Mouse (Mus musculus): Measurements from ENCODE around the gene Irf2bpl. TPM values are rescaled to one million over a fixed set of nuclear protein-coding genes. Genes with fewer than 3 reads are reported as not detected.

Gene Irf2bpl
- total and polyA plus RNA-seq, 3 experiments, result 6.9 to 8.0 TPM; not detected in 1

DNA sequence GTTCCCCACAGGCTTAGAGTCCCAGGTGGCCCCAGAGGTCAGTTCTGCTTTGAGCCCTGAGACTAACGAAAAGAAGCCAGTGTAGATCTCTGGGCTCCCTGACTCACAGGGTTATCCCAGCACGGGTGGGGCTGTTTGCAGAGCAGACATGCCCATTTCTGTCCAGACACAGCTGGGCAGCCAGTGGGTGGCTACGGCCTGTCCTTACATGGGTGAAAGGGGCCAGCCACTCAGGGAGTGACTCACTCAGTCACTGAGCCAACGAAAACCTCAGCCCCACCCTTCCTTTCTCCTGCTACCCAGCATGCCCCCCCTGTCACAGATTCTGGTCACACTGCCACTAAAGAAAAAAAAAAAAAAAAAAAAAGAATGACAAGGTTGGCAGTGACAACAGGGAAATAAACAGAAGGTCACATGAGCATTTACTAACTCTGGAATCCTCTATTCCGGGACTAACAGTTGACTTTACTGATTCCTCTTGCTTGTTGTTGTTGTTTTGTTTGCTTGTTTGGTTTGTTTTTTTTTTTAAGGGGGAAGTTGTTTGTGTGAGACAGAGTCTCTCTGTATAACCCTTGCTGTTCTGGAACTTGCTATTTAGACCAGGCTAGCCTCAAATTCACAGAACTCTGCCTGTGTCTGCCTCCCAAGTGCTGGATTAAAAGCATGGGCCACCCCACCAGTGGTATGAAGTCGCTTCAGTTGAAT is 50.7 kb downstream of the Irf2bpl start (continued):
- TF ChIP-seq ZNF384 (IDR thresholded peaks at IDR 0.05; ENCODE audit: low read depth, low read length) (peak; percentile 98), KAT2A (conservative IDR thresholded peaks at IDR 0.05; ENCODE audit: low read depth, low read length) (no peak), RAD21 (IDR thresholded peaks at IDR 0.05; ENCODE audit: low read depth, low read length) (no peak)

DNA sequence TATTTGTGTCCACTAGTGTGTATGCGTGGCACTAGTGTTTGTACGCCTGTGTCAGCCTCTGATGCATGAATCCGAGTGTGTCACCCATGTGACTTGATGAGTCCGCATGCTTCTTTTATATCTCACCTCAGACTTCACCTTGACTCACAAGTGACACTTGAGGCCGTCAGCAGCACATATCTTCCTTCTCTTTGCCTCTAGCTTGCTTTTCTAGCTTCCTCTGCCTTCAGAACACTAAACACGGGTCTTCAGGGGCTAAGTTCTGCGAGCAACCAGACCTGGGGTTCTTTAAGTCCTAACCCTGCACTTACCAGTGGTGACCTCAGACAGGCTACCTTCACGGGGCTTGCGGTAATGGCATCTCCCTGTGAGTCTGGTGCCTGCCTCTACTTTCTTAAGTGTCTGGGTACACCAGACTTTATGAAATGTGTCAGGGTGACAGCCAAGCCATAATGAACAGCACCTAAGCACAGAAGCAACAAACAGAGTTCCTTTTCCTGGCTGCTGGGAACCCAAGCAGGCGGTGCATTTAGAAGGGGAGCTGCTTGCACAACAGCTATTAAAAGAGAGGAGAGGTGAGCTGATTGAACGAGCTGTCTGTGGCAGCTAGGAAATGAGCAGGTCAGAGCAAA is 51.9 kb downstream of the Irf2bpl start:
- Histone ChIP-seq H3K9ac (ENCODE audit: control insufficient read depth, low read depth, low read length, poor library complexity, severe bottlenecking) (0 out of 2 replicates have a peak overlapping the region, but pooled peaks have one; percentile 50), H3K9me3 (replicated peaks; ENCODE audit: insufficient read depth, low read length) (no peaks in the 10 kb centered on the region), H3K4me1 (ENCODE audit: control insufficient read depth in 1 of 2, insufficient read depth in 2 of 2, low read length in 2 of 2) (peaks cover 23 to 45% of the 10 kb centered on the region in 2 experiments), H3K27me3 (ENCODE audit: control insufficient read depth in 1 of 2, insufficient read depth in 2 of 2, low read length in 2 of 2) (no peaks in the 10 kb centered on the region), H3K27ac (ENCODE audit: control insufficient read depth, low read depth, low read length) (peak overlapping the region; percentile 98), H3K4me3 (ENCODE audit: control insufficient read depth in 1 of 2, insufficient read depth in 1 of 2, low read depth in 2 of 2, low read length in 2 of 2) (no peak overlapping the region), H3K36me3 (ENCODE audit: control insufficient read depth in 1 of 2, insufficient read depth in 2 of 2, low read length in 2 of 2) (peaks cover 0 to 32% of the 10 kb centered on the region in 2 experiments; a peak in 2 of 4 replicates), H3K79me2 (ENCODE audit: control insufficient read depth, insufficient read depth, low read length, poor library complexity) (no peaks in the 10 kb centered on the region)
- DNase-seq (ENCODE audit: low read depth, low spot score), result no peak
- TF ChIP-seq CHD1 (IDR thresholded peaks at IDR 0.05; ENCODE audit: low read depth, low read length), result no peak
- no peak for TF ChIP-seq JUND (IDR thresholded peaks at IDR 0.05; ENCODE audit: low read depth, low read length)
- no peak for TF ChIP-seq ZC3H11A (IDR thresholded peaks at IDR 0.05; ENCODE audit: low read depth, low read length)
- no peak for TF ChIP-seq CHD2 (IDR thresholded peaks at IDR 0.05; ENCODE audit: low read length)
- no peak for TF ChIP-seq ELF1 (IDR thresholded peaks at IDR 0.05; ENCODE audit: low read depth, low read length)
- no peak for TF ChIP-seq CTCF (IDR thresholded peaks at IDR 0.05 in 2 of 3, conservative IDR thresholded peaks at IDR 0.05 in 1 of 3; ENCODE audit: control insufficient read depth in 1 of 3, insufficient read depth in 1 of 3, low read depth in 2 of 3, low read length in 3 of 3, poor library complexity in 1 of 3, severe bottlenecking in 1 of 3)

DNA sequence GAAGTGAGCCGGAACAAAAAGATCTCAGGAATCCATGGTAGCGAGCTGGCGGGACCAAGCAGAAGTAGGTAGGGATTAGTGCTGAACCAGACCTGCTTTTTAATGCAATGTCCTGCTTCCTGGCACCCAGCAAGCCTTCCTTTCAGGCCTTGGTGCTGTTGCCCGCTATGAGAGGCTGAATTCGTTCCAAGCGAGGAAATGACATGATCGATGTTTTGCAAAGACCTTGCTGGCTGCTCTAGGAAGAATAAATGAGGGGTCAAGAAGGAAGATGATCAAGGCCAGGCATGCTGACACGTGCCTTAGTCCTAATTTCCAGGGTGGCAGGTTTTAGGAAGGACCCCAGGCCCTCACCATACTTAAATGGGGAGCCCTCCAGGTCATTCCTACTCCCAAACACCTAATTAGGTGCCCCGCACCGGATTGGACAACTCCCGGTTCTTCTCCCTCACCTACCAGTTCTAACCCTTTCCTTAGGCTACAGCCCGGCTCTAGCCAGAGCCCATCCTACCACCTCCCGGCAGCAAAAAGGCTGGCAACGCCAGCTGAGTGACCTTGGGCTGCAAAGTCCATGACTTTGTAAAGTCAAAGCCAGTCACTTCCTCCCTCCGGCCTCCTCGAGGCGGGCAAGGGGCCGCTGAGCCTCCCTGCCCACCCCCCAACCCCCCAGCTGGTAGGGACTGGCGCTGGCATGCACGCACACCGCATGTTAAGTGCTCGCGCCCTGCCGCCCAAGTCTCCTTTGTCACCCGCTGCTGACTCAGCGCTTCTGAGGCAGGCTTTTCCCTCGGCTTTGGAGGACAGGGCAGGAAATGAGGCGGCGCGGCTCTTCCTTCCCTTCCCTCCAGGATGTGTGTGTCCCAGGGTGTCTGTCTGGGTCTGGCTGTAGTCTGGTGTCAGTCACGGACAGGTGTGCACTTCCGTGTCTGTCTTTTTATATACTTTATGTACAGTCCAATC is 52.7 kb downstream of the Irf2bpl start:
- H3K27ac ChIP-seq (ENCODE audit: control insufficient read depth, low read depth, low read length), result no peak overlapping the region
- no peak overlapping the region for H3K4me3 ChIP-seq (ENCODE audit: control insufficient read depth in 1 of 2, insufficient read depth in 1 of 2, low read depth in 2 of 2, low read length in 2 of 2)
- H3K9me3 ChIP-seq (replicated peaks; ENCODE audit: insufficient read depth, low read length), result no peaks in the 10 kb centered on the region
- DNase-seq (ENCODE audit: low read depth, low spot score), result no peak
- H3K36me3 ChIP-seq (ENCODE audit: control insufficient read depth in 1 of 2, insufficient read depth in 2 of 2, low read length in 2 of 2), result peaks cover 0 to 29% of the 10 kb centered on the region in 2 experiments; a peak in 2 of 4 replicates
- no peaks in the 10 kb centered on the region for H3K27me3 ChIP-seq (ENCODE audit: control insufficient read depth in 1 of 2, insufficient read depth in 2 of 2, low read length in 2 of 2)
- TF ChIP-seq MAFK (IDR thresholded peaks at IDR 0.05; ENCODE audit: borderline replicate concordance, low read depth, low read length), result peak; percentile 92
- no peak for TF ChIP-seq TAL1 (IDR thresholded peaks at IDR 0.05; ENCODE audit: low read length)
- no peaks in the 10 kb centered on the region for H3K79me2 ChIP-seq (ENCODE audit: control insufficient read depth, insufficient read depth, low read length, poor library complexity)
- no peak overlapping the region for H3K9ac ChIP-seq (ENCODE audit: control insufficient read depth, low read depth, low read length, poor library complexity, severe bottlenecking)
- H3K4me1 ChIP-seq (ENCODE audit: control insufficient read depth in 1 of 2, insufficient read depth in 2 of 2, low read length in 2 of 2), result peaks cover 23 to 46% of the 10 kb centered on the region in 2 experiments

Other genes starting within 250 kb of the Irf2bpl start
- gene Vash1, start 206.1 kb downstream of the Irf2bpl start, total RNA-seq (2012; rRNA removed), result 0.33 and 0.39 TPM in 2 replicates
- gene Vash1, start 206.1 kb downstream of the Irf2bpl start, polyA plus RNA-seq (2012; ENCODE audit: insufficient read depth in 1 of 2, insufficient read length in 2 of 2, low read depth in 1 of 2, low replicate concordance in 2 of 2, missing spikeins in 1 of 2), result under 1 TPM in 1 of 2 experiments, not detected in 1; 0.24 TPM
- gene Angel1, start 158.3 kb downstream of the Irf2bpl start, total RNA-seq (2012; rRNA removed), result 1.3 TPM in 2 replicates
- 1 to 10 TPM in 1 of 2 experiments, not detected in 1; 5.3 TPM for gene Angel1, start 158.3 kb downstream of the Irf2bpl start, polyA plus RNA-seq (2012; ENCODE audit: insufficient read depth in 1 of 2, insufficient read length in 2 of 2, low read depth in 1 of 2, low replicate concordance in 2 of 2, missing spikeins in 1 of 2)
- not detected in 2 replicates for gene Lrrc74a, start 150.4 kb downstream of the Irf2bpl start, total RNA-seq (2012; rRNA removed)
- not detected for gene Lrrc74a, start 150.4 kb downstream of the Irf2bpl start, polyA plus RNA-seq (2012; ENCODE audit: insufficient read depth in 1 of 2, insufficient read length in 2 of 2, low read depth in 1 of 2, low replicate concordance in 2 of 2, missing spikeins in 1 of 2)
- gene Cipc, start 62.2 kb upstream of the Irf2bpl start, total RNA-seq (2012; rRNA removed), result 22.5 and 24.8 TPM in 2 replicates
- gene Cipc, start 62.2 kb upstream of the Irf2bpl start, polyA plus RNA-seq (2012; ENCODE audit: insufficient read depth in 1 of 2, insufficient read length in 2 of 2, low read depth in 1 of 2, low replicate concordance in 2 of 2, missing spikeins in 1 of 2), result 10 to 100 TPM; 27.5 to 98.1 TPM
- not detected in 2 replicates for gene Zdhhc22, start 105.6 kb upstream of the Irf2bpl start, total RNA-seq (2012; rRNA removed)
- gene Zdhhc22, start 105.6 kb upstream of the Irf2bpl start, polyA plus RNA-seq (2012; ENCODE audit: insufficient read depth in 1 of 2, insufficient read length in 2 of 2, low read depth in 1 of 2, low replicate concordance in 2 of 2, missing spikeins in 1 of 2), result under 1 TPM in 1 of 2 experiments, not detected in 1; 0.10 TPM
- 0.04 TPM in 1 of 2 replicates, not detected in the other for gene Tmem63c, start 136.5 kb upstream of the Irf2bpl start, total RNA-seq (2012; rRNA removed)
- not detected for gene Tmem63c, start 136.5 kb upstream of the Irf2bpl start, polyA plus RNA-seq (2012; ENCODE audit: insufficient read depth in 1 of 2, insufficient read length in 2 of 2, low read depth in 1 of 2, low replicate concordance in 2 of 2, missing spikeins in 1 of 2)
- not detected in 2 replicates for gene Ngb, start 217.7 kb upstream of the Irf2bpl start, total RNA-seq (2012; rRNA removed)
- not detected for gene Ngb, start 217.7 kb upstream of the Irf2bpl start, polyA plus RNA-seq (2012; ENCODE audit: insufficient read depth in 1 of 2, insufficient read length in 2 of 2, low read depth in 1 of 2, low replicate concordance in 2 of 2, missing spikeins in 1 of 2)

Measured in MEL (cell line).